Mouse (Mus musculus): ENCODE results near the gene E2f3. TPM values are rescaled to one million over a fixed set of nuclear protein-coding genes. Genes with fewer than 3 reads are reported as not detected.

E2f3 gene
- polyA plus RNA-seq, 1 experiment from 2014 or later, result 17.7 TPM

GRCm38 (mm10) chr13:29902676-29903075 is 83.2 kb downstream of the E2f3 start:
- no peaks in the 10 kb centered on the region for H3K27me3 ChIP-seq (ENCODE audit: control insufficient read depth, insufficient read depth, low read length)
- H3K36me3 ChIP-seq (ENCODE audit: control insufficient read depth, insufficient read depth, low read length), result peaks cover 18% of the 10 kb centered on the region; the same call in 1 of the 2 replicates
- H3K4me2 ChIP-seq (replicated peaks; ENCODE audit: low read depth, low read length), result no peak overlapping the region
- H3K4me3 ChIP-seq (ENCODE audit: low read length), result no peak overlapping the region
- WGBS, result 86% methylated on average over 1 of the region's 1 CpGs
- no peaks in the 10 kb centered on the region for H3K4me1 ChIP-seq (ENCODE audit: control insufficient read depth, insufficient read depth, low read length)
- no peak for ATAC-seq (ENCODE audit: low FRiP score, low TSS enrichment)
- no peak overlapping the region for H3K9ac ChIP-seq (ENCODE audit: low read depth, low read length)
- H3K27ac ChIP-seq (ENCODE audit: low read depth, low read length), result no peak overlapping the region
- peaks cover 7% of the 10 kb centered on the region for H3K9me3 ChIP-seq (ENCODE audit: control insufficient read depth, low read length)

- Histone ChIP-seq H3K27me3 (ENCODE audit: control insufficient read depth, insufficient read depth, low read length) (no peaks in the 10 kb centered on the region), H3K4me1 (ENCODE audit: control insufficient read depth, insufficient read depth, low read length) (no peaks in the 10 kb centered on the region), H3K4me3 (ENCODE audit: low read length) (no peak overlapping the region), H3K36me3 (ENCODE audit: control insufficient read depth, insufficient read depth, low read length) (peaks cover 8% of the 10 kb centered on the region; the same call in 1 of the 2 replicates), H3K4me2 (replicated peaks; ENCODE audit: low read depth, low read length) (no peak overlapping the region), H3K9ac (ENCODE audit: low read depth, low read length) (no peak overlapping the region), H3K9me3 (ENCODE audit: control insufficient read depth, low read length) (peaks cover 7% of the 10 kb centered on the region), H3K27ac (ENCODE audit: low read depth, low read length) (no peak overlapping the region)
- ATAC-seq (ENCODE audit: low FRiP score, low TSS enrichment), result no peak
- WGBS, result 68% methylated on average over 4 of the region's 4 CpGs
Measured at GRCm38 (mm10) chr13:29901641-29902040, 84.2 kb downstream of the E2f3 start.

DNA sequence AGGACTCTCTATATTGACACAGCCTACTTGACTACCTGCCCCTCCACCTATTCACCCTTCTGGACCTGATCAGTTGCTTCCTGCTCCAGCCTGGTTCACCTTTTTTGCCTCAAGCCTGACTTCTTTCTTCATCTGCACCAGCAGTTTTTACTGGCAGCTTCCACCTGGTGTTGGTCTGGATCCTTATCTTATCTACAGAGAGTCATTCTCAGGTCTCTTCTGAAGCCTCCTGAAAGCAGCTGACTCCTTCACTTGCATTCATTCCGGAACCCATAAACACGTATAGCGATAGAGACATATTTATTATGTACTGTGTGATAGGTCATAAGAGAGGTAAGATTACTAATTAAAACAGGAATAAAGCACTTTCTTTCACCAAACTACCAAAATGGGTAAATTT is 119.1 kb downstream of the E2f3 start:
- Histone ChIP-seq H3K27ac (ENCODE audit: low read depth, low read length) (no peak overlapping the region), H3K4me2 (replicated peaks; ENCODE audit: low read depth, low read length) (no peak overlapping the region), H3K4me1 (ENCODE audit: control insufficient read depth, insufficient read depth, low read length) (no peaks in the 10 kb centered on the region), H3K4me3 (ENCODE audit: low read length) (no peak overlapping the region), H3K36me3 (ENCODE audit: control insufficient read depth, insufficient read depth, low read length) (no peaks in the 10 kb centered on the region), H3K9ac (ENCODE audit: low read depth, low read length) (no peak overlapping the region), H3K9me3 (ENCODE audit: control insufficient read depth, low read length) (no peaks in the 10 kb centered on the region), H3K27me3 (ENCODE audit: control insufficient read depth, insufficient read depth, low read length) (no peaks in the 10 kb centered on the region)
- 77% methylated on average over 3 of the region's 3 CpGs for WGBS
- no peak for ATAC-seq (ENCODE audit: low FRiP score, low TSS enrichment)

GRCm38 (mm10) chr13:29864331-29864730 is 121.5 kb downstream of the E2f3 start:
- no peaks in the 10 kb centered on the region for H3K9me3 ChIP-seq (ENCODE audit: control insufficient read depth, low read length)
- no peaks in the 10 kb centered on the region for H3K27me3 ChIP-seq (ENCODE audit: control insufficient read depth, insufficient read depth, low read length)
- no peak for ATAC-seq (ENCODE audit: low FRiP score, low TSS enrichment)
- WGBS, result 46% methylated on average over 6 of the region's 6 CpGs
- H3K9ac ChIP-seq (ENCODE audit: low read depth, low read length), result no peak overlapping the region
- no peaks in the 10 kb centered on the region for H3K36me3 ChIP-seq (ENCODE audit: control insufficient read depth, insufficient read depth, low read length)
- H3K27ac ChIP-seq (ENCODE audit: low read depth, low read length), result peak overlapping the region; percentile 11; the same call in 1 of the 2 replicates
- no peak overlapping the region for H3K4me3 ChIP-seq (ENCODE audit: low read length)
- no peak overlapping the region for H3K4me2 ChIP-seq (replicated peaks; ENCODE audit: low read depth, low read length)
- H3K4me1 ChIP-seq (ENCODE audit: control insufficient read depth, insufficient read depth, low read length), result no peaks in the 10 kb centered on the region

- ATAC-seq (ENCODE audit: low FRiP score, low TSS enrichment), result no peak
Measured at GRCm38 (mm10) chr13:29860087-29860486, 125.8 kb downstream of the E2f3 start.

GRCm38 (mm10) chr13:29857436-29857835 is 128.4 kb downstream of the E2f3 start:
- peak; percentile 67; the same call in 1 of the 2 replicates for ATAC-seq (ENCODE audit: low FRiP score, low TSS enrichment)

More at GRCm38 (mm10) chr13:29860087-29860486, 125.8 kb downstream of the E2f3 start:
- H3K4me3 ChIP-seq (ENCODE audit: low read length), result no peak overlapping the region
- H3K27ac ChIP-seq (ENCODE audit: low read depth, low read length), result no peak overlapping the region
- H3K27me3 ChIP-seq (ENCODE audit: control insufficient read depth, insufficient read depth, low read length), result no peaks in the 10 kb centered on the region
- 78% methylated on average over 2 of the region's 2 CpGs for WGBS
- no peak overlapping the region for H3K9ac ChIP-seq (ENCODE audit: low read depth, low read length)
- no peaks in the 10 kb centered on the region for H3K4me1 ChIP-seq (ENCODE audit: control insufficient read depth, insufficient read depth, low read length)
- no peaks in the 10 kb centered on the region for H3K9me3 ChIP-seq (ENCODE audit: control insufficient read depth, low read length)
- H3K36me3 ChIP-seq (ENCODE audit: control insufficient read depth, insufficient read depth, low read length), result no peaks in the 10 kb centered on the region
- no peak overlapping the region for H3K4me2 ChIP-seq (replicated peaks; ENCODE audit: low read depth, low read length)

More at GRCm38 (mm10) chr13:29857436-29857835, 128.4 kb downstream of the E2f3 start:
- H3K27ac ChIP-seq (ENCODE audit: low read depth, low read length), result no peak overlapping the region
- H3K9me3 ChIP-seq (ENCODE audit: control insufficient read depth, low read length), result no peaks in the 10 kb centered on the region
- H3K4me2 ChIP-seq (replicated peaks; ENCODE audit: low read depth, low read length), result no peak overlapping the region
- no peaks in the 10 kb centered on the region for H3K36me3 ChIP-seq (ENCODE audit: control insufficient read depth, insufficient read depth, low read length)
- H3K9ac ChIP-seq (ENCODE audit: low read depth, low read length), result no peak overlapping the region
- 18% methylated on average over 4 of the region's 4 CpGs for WGBS
- H3K27me3 ChIP-seq (ENCODE audit: control insufficient read depth, insufficient read depth, low read length), result no peaks in the 10 kb centered on the region
- H3K4me1 ChIP-seq (ENCODE audit: control insufficient read depth, insufficient read depth, low read length), result no peaks in the 10 kb centered on the region; the same call in 1 of the 2 replicates
- H3K4me3 ChIP-seq (ENCODE audit: low read length), result no peak overlapping the region

Other genes starting within 250 kb of the E2f3 start
- gene Cdkal1, start 130.4 kb downstream of the E2f3 start, polyA plus RNA-seq (2014; fragmentation: Nextera tagmentation; extraction: Ambion mirVana), result 29.6 and 35.9 TPM in 2 replicates
- 18.1 and 32.8 TPM in 2 replicates for gene Mboat1, start 150.4 kb upstream of the E2f3 start, polyA plus RNA-seq (2014; fragmentation: Nextera tagmentation; extraction: Ambion mirVana)